Mouse (Mus musculus) heart, postnatal 0 days (tissue): ENCODE data around the gene Klf2. TPM values are rescaled to one million over a fixed set of nuclear protein-coding genes. Genes with fewer than 3 reads are reported as not detected.

Experiments used
- ATAC-seq: fragments of 200-750 bp; cut with Nextera tagmentation; 2 replicates; pipeline ENCODE4 v1.8.0; 2017; ENCODE audit warnings: low read depth, moderate number of reproducible peaks, moderate library complexity; ENCODE audit not compliant: insufficient read depth
- DNase-seq: peaks from one replicate; pipeline ENCODE4 v3.0.0-alpha.2; 2016; ENCODE audit warnings: low spot score
- H3K27ac ChIP-seq: fragments of 300-500 bp; sonication (generic); 2 replicates; pipeline ENCODE4 v1.5.1; 2014; ENCODE audit warnings: low read depth, mild to moderate bottlenecking
- H3K27me3 ChIP-seq: fragments of 300-500 bp; sonication (generic); 2 replicates; pipeline ENCODE4 v1.6.1; 2014; ENCODE audit warnings: low read length, mixed read lengths; ENCODE audit not compliant: control insufficient read depth, insufficient read depth
- H3K36me3 ChIP-seq: fragments of 300-500 bp; sonication (generic); replicated peaks from 2 replicates; pipeline ENCODE4 v1.6.1; 2014; ENCODE audit warnings: low read length, mixed read lengths; ENCODE audit not compliant: control insufficient read depth, insufficient read depth
- H3K4me1 ChIP-seq: fragments of 300-500 bp; sonication (generic); 2 replicates; pipeline ENCODE4 v1.6.1; 2014; ENCODE audit warnings: antibody characterized with exemption; ENCODE audit not compliant: control insufficient read depth, insufficient read depth
- H3K4me2 ChIP-seq: fragments of 300-500 bp; sonication (generic); 2 replicates; pipeline ENCODE4 v1.6.1; 2014; ENCODE audit warnings: low read depth, mild to moderate bottlenecking, low read length, moderate library complexity
- H3K4me3 ChIP-seq: fragments of 300-500 bp; sonication (generic); 2 replicates; pipeline ENCODE4 v1.5.1; 2014; ENCODE audit warnings: low read depth, low read length
- H3K9ac ChIP-seq: fragments of 300-500 bp; sonication (generic); replicated peaks from 2 replicates; pipeline ENCODE4 v1.6.1; 2014; ENCODE audit warnings: low read depth, low read length, mixed read lengths
- H3K9me3 ChIP-seq: fragments of 300-500 bp; sonication (generic); replicated peaks from 2 replicates; pipeline ENCODE4 v1.6.1; 2016; ENCODE audit warnings: low read length; ENCODE audit not compliant: control insufficient read depth
- CTCF ChIP-seq: IDR thresholded peaks from 2 replicates; pipeline ENCODE4 v1.5.1; 2016; ENCODE audit warnings: antibody characterized with exemption, control low read depth, low read depth
- EP300 ChIP-seq: IDR thresholded peaks from 2 replicates; pipeline ENCODE4 v1.6.1; 2016; ENCODE audit warnings: antibody characterized with exemption, low read depth
- WGBS: fragments of 180-500 bp; shearing (Covaris S2); extraction: QIAGEN DNeasy Blood & Tissue Kit; methylation state at CpG from one replicate; pipeline ENCODE4 v1.1.7; 2014; 5-methylcytosine and 5-hydroxymethylcytosine counted together
- polyA plus RNA-seq: library from polyadenylated mRNA; unstranded; fragments of >200 nt; fragmentation: Nextera tagmentation; extraction: Ambion mirVana; gene quantifications from 2 replicates; pipeline ENCODE4 v1.2.1, GENCODE M21; 2015
- total RNA-seq: library from RNA; depleted of rRNA; stranded (reverse); fragments of >200 nt; gene quantifications from 2 replicates; pipeline ENCODE4 v1.2.3, GENCODE M21; 2014; ENCODE audit warnings: low replicate concordance

The Klf2 gene
- total and polyA plus RNA-seq, 2 experiments from 2014 or later = 17.7 to 32.9 TPM

- Histone ChIP-seq H3K27ac (no peak overlapping the region), H3K36me3 (no peaks in the 10 kb centered on the region), H3K9me3 (no peaks in the 10 kb centered on the region), H3K27me3 (no peaks in the 10 kb centered on the region), H3K4me1 (peaks cover 26% of the 10 kb centered on the region), H3K4me3 (no peak overlapping the region), H3K9ac (no peak overlapping the region), H3K4me2 (no peak overlapping the region)
- WGBS = 91% methylated on average over 1 of the region's 1 CpGs
- DNase-seq = no peak
- TF ChIP-seq EP300 (no peak), CTCF (no peak)
- ATAC-seq = no peak
Observed at GRCm38 (mm10) chr8:72298928-72299327, 19.9 kb upstream of the Klf2 start.

- TF ChIP-seq EP300 (no peak), CTCF (peak; percentile 9; the same call in 1 of the 2 replicates)
- no peaks in the 10 kb centered on the region for H3K27me3 ChIP-seq
- WGBS = 74% methylated on average over 9 of the region's 9 CpGs
- H3K4me3 ChIP-seq = no peak overlapping the region
- no peak for ATAC-seq
- no peak overlapping the region for H3K9ac ChIP-seq
- no peak overlapping the region for H3K4me2 ChIP-seq
- H3K27ac ChIP-seq = peak overlapping the region; percentile 31
- no peak for DNase-seq
- H3K4me1 ChIP-seq = peaks cover 11% of the 10 kb centered on the region
- no peaks in the 10 kb centered on the region for H3K9me3 ChIP-seq
- H3K36me3 ChIP-seq = no peaks in the 10 kb centered on the region
Observed at GRCm38 (mm10) chr8:72300654-72301400, 18.0 kb upstream of the Klf2 start.

- 86% methylated on average over 5 of the region's 5 CpGs for WGBS
- Histone ChIP-seq H3K9me3 (no peaks in the 10 kb centered on the region), H3K4me1 (peaks cover 11% of the 10 kb centered on the region), H3K27me3 (no peaks in the 10 kb centered on the region), H3K4me2 (no peak overlapping the region), H3K4me3 (no peak overlapping the region), H3K9ac (no peak overlapping the region), H3K36me3 (no peaks in the 10 kb centered on the region), H3K27ac (no peak overlapping the region)
- ATAC-seq (no peak), DNase-seq (no peak)
- no peak for TF ChIP-seq EP300
- no peak for TF ChIP-seq CTCF
Observed at GRCm38 (mm10) chr8:72301497-72301896, 17.3 kb upstream of the Klf2 start.

- H3K27me3 ChIP-seq = no peaks in the 10 kb centered on the region
- 43% methylated on average over 8 of the region's 8 CpGs for WGBS
- H3K4me3 ChIP-seq = no peak overlapping the region
- H3K9ac ChIP-seq = no peak overlapping the region
- H3K4me2 ChIP-seq = peak overlapping the region; percentile 18
- no peaks in the 10 kb centered on the region for H3K36me3 ChIP-seq
- peaks cover 13% of the 10 kb centered on the region for H3K4me1 ChIP-seq
- peak overlapping the region; percentile 82 for H3K27ac ChIP-seq
- H3K9me3 ChIP-seq = no peaks in the 10 kb centered on the region
- ATAC-seq = no peak; the same call in 1 of the 2 replicates
- DNase-seq = no peak
- TF ChIP-seq CTCF (no peak), EP300 (no peak)
Observed at GRCm38 (mm10) chr8:72302986-72303612, 15.7 kb upstream of the Klf2 start.

GRCm38 (mm10) chr8:72303633-72304032 is 15.2 kb upstream of the Klf2 start:
- Histone ChIP-seq H3K9ac (no peak overlapping the region), H3K4me2 (peak overlapping the region; percentile 18), H3K27me3 (no peaks in the 10 kb centered on the region), H3K36me3 (no peaks in the 10 kb centered on the region), H3K9me3 (no peaks in the 10 kb centered on the region), H3K4me1 (peaks cover 14% of the 10 kb centered on the region), H3K4me3 (no peak overlapping the region), H3K27ac (peak overlapping the region; percentile 82)
- ATAC-seq (peak; percentile 63), DNase-seq (peak; percentile 81)
- TF ChIP-seq EP300 (peak; percentile 66; the same call in 1 of the 2 replicates), CTCF (0 out of 2 replicates have a peak, but pooled peaks have one; percentile 16)
- WGBS = 46% methylated on average over 8 of the region's 8 CpGs
